Mouse (Mus musculus) heart, embryonic 12.5 days (tissue): ENCODE measurements around the gene Cx3cr1. TPM values are rescaled to one million over a fixed set of nuclear protein-coding genes. Genes with fewer than 3 reads are reported as not detected.

Experiments
- ATAC-seq: fragments of 200-750 bp; cut with Nextera tagmentation; 2 replicates; pipeline ENCODE4 v1.8.0; 2017; ENCODE audit warnings: moderate TSS enrichment, moderate library complexity; ENCODE audit not compliant: insufficient number of reproducible peaks, low FRiP score
- H3K27ac ChIP-seq: fragments of 300-500 bp; sonication (generic); 2 replicates; pipeline ENCODE4 v1.5.1; 2016; ENCODE audit warnings: mild to moderate bottlenecking, moderate library complexity; ENCODE audit not compliant: poor library complexity, severe bottlenecking
- H3K27me3 ChIP-seq: fragments of 300-500 bp; sonication (generic); replicated peaks from 2 replicates; pipeline ENCODE4 v1.6.1; 2016; ENCODE audit warnings: mild to moderate bottlenecking, moderate library complexity
- H3K36me3 ChIP-seq: fragments of 300-500 bp; sonication (generic); 2 replicates; pipeline ENCODE4 v1.6.1; 2016; ENCODE audit warnings: mild to moderate bottlenecking, moderate library complexity
- H3K4me1 ChIP-seq: fragments of 300-500 bp; sonication (generic); replicated peaks from 2 replicates; pipeline ENCODE4 v1.6.1; 2016; ENCODE audit warnings: mild to moderate bottlenecking
- H3K4me2 ChIP-seq: fragments of 300-500 bp; sonication (generic); 2 replicates; pipeline ENCODE4 v1.6.1; 2016; ENCODE audit warnings: mild to moderate bottlenecking, moderate library complexity
- H3K4me3 ChIP-seq: fragments of 300-500 bp; sonication (generic); 2 replicates; pipeline ENCODE4 v1.5.1; 2016; ENCODE audit warnings: mild to moderate bottlenecking
- H3K9ac ChIP-seq: fragments of 300-500 bp; sonication (generic); 2 replicates; pipeline ENCODE4 v1.6.1; 2016; ENCODE audit warnings: mild to moderate bottlenecking, moderate library complexity
- H3K9me3 ChIP-seq: fragments of 300-500 bp; sonication (generic); replicated peaks from 2 replicates; pipeline ENCODE4 v1.6.1; 2016; ENCODE audit warnings: mild to moderate bottlenecking, moderate library complexity
- WGBS: fragments of 180-500 bp; shearing (Covaris S2); methylation state at CpG from one replicate; pipeline ENCODE4 v1.1.7; 2016; 5-methylcytosine and 5-hydroxymethylcytosine counted together
- polyA plus RNA-seq: library from polyadenylated mRNA; unstranded; fragments of >200 nt; fragmentation: Nextera tagmentation; extraction: Ambion mirVana; gene quantifications from 2 replicates; pipeline ENCODE4 v1.2.1, GENCODE M21; 2016

Gene Cx3cr1
- polyA plus RNA-seq, 1 experiment from 2014 or later: 4.9 TPM

- H3K9ac ChIP-seq: no peak overlapping the region
- no peaks in the 10 kb centered on the region for H3K4me1 ChIP-seq
- H3K4me3 ChIP-seq: no peak overlapping the region
- H3K27me3 ChIP-seq: no peaks in the 10 kb centered on the region
- no peak overlapping the region for H3K27ac ChIP-seq
- H3K36me3 ChIP-seq: peaks cover 92% of the 10 kb centered on the region
- H3K9me3 ChIP-seq: no peaks in the 10 kb centered on the region
- ATAC-seq: no peak
- 99% methylated on average over 3 of the region's 3 CpGs for WGBS
- no peak overlapping the region for H3K4me2 ChIP-seq
Measured at GRCm38 (mm10) chr9:119908708-119909107, 161.0 kb downstream of the Cx3cr1 start.

DNA sequence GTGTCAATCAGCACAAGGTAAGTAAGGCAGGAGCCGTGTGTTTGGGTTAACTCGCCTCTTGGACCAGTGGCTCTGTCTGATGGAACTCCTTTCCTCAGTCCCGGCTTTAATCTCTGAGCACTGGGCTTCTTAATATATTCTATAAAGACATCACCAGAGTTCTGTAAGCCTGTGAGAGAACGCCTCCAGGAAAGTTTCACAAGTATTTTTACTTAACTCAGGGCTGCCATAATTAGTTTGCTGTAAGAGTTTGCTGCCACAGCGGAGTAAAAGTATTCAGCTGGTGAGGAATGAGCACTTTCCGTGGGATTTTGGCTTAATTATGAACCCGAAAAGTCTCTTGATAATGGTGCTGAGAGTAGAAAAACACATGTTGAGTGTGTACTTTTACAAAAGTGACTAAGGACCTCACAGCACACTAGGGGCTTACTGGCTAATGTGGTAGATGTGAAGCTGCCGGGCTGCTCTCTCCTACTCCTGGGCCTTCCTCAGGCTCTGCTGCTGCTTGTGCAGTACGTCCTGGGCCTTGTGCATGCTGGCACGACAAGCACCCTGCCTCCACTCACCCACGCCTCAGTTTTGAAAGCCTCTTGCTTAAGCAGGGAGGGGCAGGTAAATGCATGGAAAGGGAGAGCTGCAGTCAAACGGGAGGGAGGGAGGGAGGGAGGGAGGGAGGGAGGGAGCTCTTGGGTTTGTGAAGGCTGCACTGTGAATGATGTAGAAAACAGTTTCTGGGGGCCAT, 167.1 kb downstream of the Cx3cr1 start:
- no peaks in the 10 kb centered on the region for H3K27me3 ChIP-seq
- H3K4me3 ChIP-seq: no peak overlapping the region
- WGBS: 86% methylated on average over 11 of the region's 12 CpGs
- H3K9me3 ChIP-seq: no peaks in the 10 kb centered on the region
- H3K36me3 ChIP-seq: peaks cover 54% of the 10 kb centered on the region
- H3K9ac ChIP-seq: no peak overlapping the region
- H3K4me2 ChIP-seq: no peak overlapping the region
- no peaks in the 10 kb centered on the region for H3K4me1 ChIP-seq
- ATAC-seq: no peak
- H3K27ac ChIP-seq: no peak overlapping the region

DNA sequence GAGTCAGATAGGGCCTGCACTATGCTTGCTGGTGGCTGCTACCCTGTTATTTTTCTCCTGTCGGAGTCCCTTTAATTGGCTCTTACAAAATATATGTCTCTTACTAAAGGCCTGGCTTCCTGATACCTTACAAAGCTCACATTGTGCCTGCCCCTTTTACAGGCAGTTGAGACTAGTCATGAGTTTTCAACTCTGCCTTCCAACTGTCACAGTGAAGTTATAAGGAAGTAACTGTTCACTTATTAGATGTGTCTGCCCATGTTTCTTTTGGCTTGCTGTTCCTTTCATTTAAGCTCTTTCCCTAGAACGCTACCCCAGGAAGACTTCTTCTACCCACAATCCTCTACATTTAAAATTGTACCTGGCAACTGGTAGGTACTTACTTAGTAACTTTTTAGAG, 170.2 kb downstream of the Cx3cr1 start:
- H3K9me3 ChIP-seq: no peaks in the 10 kb centered on the region
- 85% methylated on average over 2 of the region's 2 CpGs for WGBS
- H3K36me3 ChIP-seq: peaks cover 26% of the 10 kb centered on the region
- no peak overlapping the region for H3K4me3 ChIP-seq
- no peaks in the 10 kb centered on the region for H3K27me3 ChIP-seq
- H3K27ac ChIP-seq: no peak overlapping the region
- no peak overlapping the region for H3K9ac ChIP-seq
- H3K4me1 ChIP-seq: peaks cover 12% of the 10 kb centered on the region
- ATAC-seq: no peak
- H3K4me2 ChIP-seq: no peak overlapping the region

- H3K4me3 ChIP-seq: peak overlapping the region; percentile 95
- peak; percentile 87 for ATAC-seq
- peak overlapping the region; percentile 81; the same call in 1 of the 2 replicates for H3K27ac ChIP-seq
- H3K27me3 ChIP-seq: no peaks in the 10 kb centered on the region
- H3K4me2 ChIP-seq: peak overlapping the region; percentile 97
- WGBS: under 1% methylated on average over 58 of the region's 71 CpGs
- H3K9ac ChIP-seq: peak overlapping the region; percentile 92
- H3K4me1 ChIP-seq: peaks cover 12% of the 10 kb centered on the region
- H3K36me3 ChIP-seq: no peaks in the 10 kb centered on the region
- H3K9me3 ChIP-seq: no peaks in the 10 kb centered on the region
Measured at GRCm38 (mm10) chr9:119895040-119895721, 174.5 kb downstream of the Cx3cr1 start.

- Histone ChIP-seq H3K27ac (peak within 1 kb of the TSS; percentile 81; the same call in 1 of the 2 replicates), H3K36me3 (no peaks in the 10 kb centered on the region), H3K4me3 (peak within 1 kb of the TSS; percentile 95), H3K9me3 (no peaks in the 10 kb centered on the region), H3K9ac (peak within 1 kb of the TSS; percentile 92), H3K4me2 (peak within 1 kb of the TSS; percentile 97), H3K27me3 (no peaks in the 10 kb centered on the region), H3K4me1 (peaks cover 12% of the 10 kb centered on the region)
- peak; percentile 98 for ATAC-seq
- 3% methylated on average over 34 of the region's 34 CpGs for WGBS
Measured at GRCm38 (mm10) chr9:119894339-119895009, 175.2 kb downstream of the Cx3cr1 start, which contains the start of gene Wdr48. Gene Wdr48 (plus strand): TSS chr9:119894878.

- peak overlapping the region; percentile 97; the same call in 1 of the 2 replicates for H3K4me2 ChIP-seq
- no peaks in the 10 kb centered on the region for H3K36me3 ChIP-seq
- no peaks in the 10 kb centered on the region for H3K9me3 ChIP-seq
- 76% methylated on average over 5 of the region's 5 CpGs for WGBS
- H3K4me3 ChIP-seq: no peak overlapping the region
- H3K9ac ChIP-seq: no peak overlapping the region
- peaks cover 12% of the 10 kb centered on the region for H3K4me1 ChIP-seq
- ATAC-seq: no peak
- H3K27me3 ChIP-seq: no peaks in the 10 kb centered on the region
- H3K27ac ChIP-seq: no peak overlapping the region
Measured at GRCm38 (mm10) chr9:119893881-119894280, 175.8 kb downstream of the Cx3cr1 start.

DNA sequence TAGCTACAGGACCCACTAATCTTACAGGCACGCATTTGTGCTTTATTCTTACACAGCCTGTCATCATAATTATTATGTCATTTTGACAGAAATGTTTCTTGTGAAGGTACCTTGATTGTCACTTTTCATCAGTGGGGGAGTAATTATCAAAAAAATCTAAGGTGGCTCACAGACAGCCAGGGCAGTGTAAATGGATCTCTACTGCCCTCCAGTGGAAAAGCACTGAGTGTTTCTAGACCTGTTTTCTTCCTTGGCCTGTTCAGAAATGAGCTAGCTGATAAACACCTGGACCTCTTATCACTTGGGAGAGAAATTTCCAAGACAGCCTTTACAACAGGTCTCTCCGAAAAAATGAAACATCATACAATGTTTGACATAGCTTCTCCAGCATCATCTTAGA, 179.0 kb downstream of the Cx3cr1 start:
- no peaks in the 10 kb centered on the region for H3K9me3 ChIP-seq
- H3K36me3 ChIP-seq: no peaks in the 10 kb centered on the region
- H3K4me1 ChIP-seq: peaks cover 5% of the 10 kb centered on the region
- H3K27ac ChIP-seq: no peak overlapping the region
- 49% methylated on average over 2 of the region's 2 CpGs for WGBS
- H3K27me3 ChIP-seq: no peaks in the 10 kb centered on the region
- no peak overlapping the region for H3K4me2 ChIP-seq
- H3K4me3 ChIP-seq: no peak overlapping the region
- H3K9ac ChIP-seq: no peak overlapping the region
- ATAC-seq: no peak

- Histone ChIP-seq H3K9ac (no peak overlapping the region), H3K4me2 (no peak overlapping the region), H3K27me3 (no peaks in the 10 kb centered on the region), H3K4me3 (no peak overlapping the region), H3K9me3 (no peaks in the 10 kb centered on the region), H3K36me3 (no peaks in the 10 kb centered on the region), H3K4me1 (no peaks in the 10 kb centered on the region), H3K27ac (no peak overlapping the region)
- WGBS: 78% methylated on average over 9 of the region's 9 CpGs
- ATAC-seq: no peak
Measured at GRCm38 (mm10) chr9:119889446-119889845, 180.2 kb downstream of the Cx3cr1 start.

DNA sequence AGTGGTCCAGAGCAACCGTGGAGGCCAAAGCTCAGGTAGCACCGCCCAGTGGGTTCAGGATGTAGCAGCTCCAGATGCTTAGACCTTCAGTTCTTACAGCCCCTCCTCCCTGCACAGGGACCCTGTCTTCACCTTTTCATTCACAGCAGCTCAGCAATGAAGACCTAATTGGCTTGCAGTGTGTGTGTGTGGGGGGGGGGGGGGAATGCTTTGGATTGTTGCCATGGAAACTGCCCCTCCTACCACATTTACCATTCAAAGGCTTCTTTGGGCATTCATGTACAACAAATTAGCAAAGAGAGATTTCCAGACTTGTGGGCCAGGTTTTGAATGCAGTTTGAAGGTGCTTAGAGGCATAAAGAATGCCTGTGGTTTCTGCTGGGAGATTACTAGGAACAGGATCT, 180.8 kb downstream of the Cx3cr1 start:
- Histone ChIP-seq H3K27ac (no peak overlapping the region), H3K9ac (no peak overlapping the region), H3K4me3 (no peak overlapping the region), H3K4me1 (no peaks in the 10 kb centered on the region), H3K4me2 (no peak overlapping the region), H3K27me3 (no peaks in the 10 kb centered on the region), H3K9me3 (no peaks in the 10 kb centered on the region), H3K36me3 (no peaks in the 10 kb centered on the region)
- 58% methylated on average over 2 of the region's 2 CpGs for WGBS
- no peak for ATAC-seq

GRCm38 (mm10) chr9:119887144-119887901, 182.4 kb downstream of the Cx3cr1 start:
- WGBS: 71% methylated on average over 4 of the region's 4 CpGs
- Histone ChIP-seq H3K4me2 (no peak overlapping the region), H3K4me1 (no peaks in the 10 kb centered on the region), H3K27me3 (no peaks in the 10 kb centered on the region), H3K4me3 (no peak overlapping the region), H3K9me3 (no peaks in the 10 kb centered on the region), H3K36me3 (no peaks in the 10 kb centered on the region), H3K9ac (no peak overlapping the region), H3K27ac (no peak overlapping the region)
- ATAC-seq: no peak
